Mouse (Mus musculus): ENCODE results near the gene Cask.

GRCm38 (mm10) chrX:13798754-13799153 is 52.4 kb downstream of the Cask start:
- no peak for TF ChIP-seq CTCF (IDR thresholded peaks at IDR 0.05; ENCODE audit: control insufficient read depth, insufficient read depth, low read length)
- TF ChIP-seq POLR2A (IDR thresholded peaks at IDR 0.05; ENCODE audit: borderline replicate concordance, control insufficient read depth, low read depth, low read length), result no peak
